Mouse (Mus musculus): ENCODE data around the gene Lbhd2.

GRCm38 (mm10) chr12:111404880-111405279, 1.7 kb upstream of the Lbhd2 start:
- TF ChIP-seq EP300 (IDR thresholded peaks at IDR 0.05; ENCODE audit: insufficient read depth, low read depth, low read length) = no peak
- TF ChIP-seq CTCF (IDR thresholded peaks at IDR 0.05) = no peak

All from heart, adult 2 months (tissue).